Mouse (Mus musculus) mouse trophoblast stem cell (cell line): ENCODE data around the gene Kank1.

Experiments used
- in situ Hi-C, 2 experiments: fragments of 300-500 bp; cut with MseI, MboI; formaldehyde crosslinking; loops; 2 replicates in 1 of 2; 3 replicates in 1 of 2; pipeline ENCODE4 v1.15.1; 2025

Kank1 gene

GRCm38 (mm10) chr19:25236596-25237491 lies at the start of gene Kank1:
TSS of gene Kank1 (plus strand) at chr19:25236975.
- in situ Hi-C loops, result no loop called here

- in situ Hi-C loops, result no loop called here
Observed at GRCm38 (mm10) chr19:25187681-25188080, 49.1 kb upstream of the Kank1 start.

- in situ Hi-C loops, result no loop called here
Observed at GRCm38 (mm10) chr19:25193751-25194150, 43.0 kb upstream of the Kank1 start.

GRCm38 (mm10) chr19:25200081-25200860 lies 36.5 kb upstream of the Kank1 start:
- in situ Hi-C loops, result no loop called here

GRCm38 (mm10) chr19:25203077-25203476 lies 33.7 kb upstream of the Kank1 start:
- in situ Hi-C loops, result no loop called here

- in situ Hi-C loops, result no loop called here
Observed at GRCm38 (mm10) chr19:25206969-25207368, 29.8 kb upstream of the Kank1 start.

GRCm38 (mm10) chr19:25207731-25208361 lies 28.9 kb upstream of the Kank1 start:
- in situ Hi-C loops, result no loop called here

GRCm38 (mm10) chr19:25208596-25209110 lies 28.1 kb upstream of the Kank1 start:
- in situ Hi-C loops, result no loop called here

- in situ Hi-C loops, result no loop called here
Observed at GRCm38 (mm10) chr19:25220611-25221010, 16.2 kb upstream of the Kank1 start.

GRCm38 (mm10) chr19:25221964-25222640 lies 14.7 kb upstream of the Kank1 start:
- in situ Hi-C loops, result no loop called here

GRCm38 (mm10) chr19:25230058-25230974 lies 6.5 kb upstream of the Kank1 start:
- in situ Hi-C loops, result no loop called here

- in situ Hi-C loops, result no loop called here
Observed at GRCm38 (mm10) chr19:25230975-25231334, 5.8 kb upstream of the Kank1 start.

- in situ Hi-C loops, result no loop called here
Observed at GRCm38 (mm10) chr19:25232032-25232431, 4.7 kb upstream of the Kank1 start.

GRCm38 (mm10) chr19:25237492-25238040 lies 791 bp downstream of the Kank1 start:
- in situ Hi-C loops, result no loop called here

- in situ Hi-C loops, result no loop called here
Observed at GRCm38 (mm10) chr19:25238121-25238520, 1.3 kb downstream of the Kank1 start.

GRCm38 (mm10) chr19:25243566-25243965 lies 6.8 kb downstream of the Kank1 start:
- in situ Hi-C loops, result no loop called here

GRCm38 (mm10) chr19:25246062-25246461 lies 9.3 kb downstream of the Kank1 start:
- in situ Hi-C loops, result no loop called here

- in situ Hi-C loops, result no loop called here
Observed at GRCm38 (mm10) chr19:25247858-25248552, 11.2 kb downstream of the Kank1 start.

- in situ Hi-C loops, result no loop called here
Observed at GRCm38 (mm10) chr19:25249230-25249629, 12.5 kb downstream of the Kank1 start.
